Mouse (Mus musculus) brain, embryonic 14.5 days (tissue): ENCODE results near the gene Adamtsl5. TPM values are rescaled to one million over a fixed set of nuclear protein-coding genes. Genes with fewer than 3 reads are reported as not detected.

ENCODE experiments used
- DNase-seq: peaks from one replicate; pipeline ENCODE4 v3.0.0-alpha.2; 2011; ENCODE audit warnings: low read depth
- CTCF ChIP-seq: fragments of 200-500 bp; IDR thresholded peaks from 2 replicates; pipeline ENCODE4 v1.5.1; 2012; ENCODE audit warnings: inconsistent platforms, mild to moderate bottlenecking, moderate library complexity, borderline replicate concordance; ENCODE audit not compliant: insufficient read depth, insufficient read length; ENCODE audit errors: extremely low read depth
- POLR2A ChIP-seq: fragments of 200-500 bp; IDR thresholded peaks from 2 replicates; pipeline ENCODE4 v1.6.1; 2012; ENCODE audit warnings: mild to moderate bottlenecking, inconsistent platforms, borderline replicate concordance; ENCODE audit not compliant: poor library complexity, insufficient read depth, insufficient read length, severe bottlenecking; ENCODE audit errors: extremely low read depth
- polyA plus RNA-seq: library from polyadenylated mRNA; depleted of rRNA; stranded (reverse); fragments of >200 nt; gene quantifications from 2 replicates; pipeline ENCODE4 v1.2.3, GENCODE M21; 2012

Gene Adamtsl5
- polyA plus RNA-seq, 1 experiment, result 1.5 TPM

- TF ChIP-seq POLR2A, result no peak
- no peak for TF ChIP-seq CTCF
- no peak for DNase-seq
Measured at GRCm38 (mm10) chr10:80367954-80368353, 19.7 kb upstream of the Adamtsl5 start.

GRCm38 (mm10) chr10:80365736-80366135, 17.5 kb upstream of the Adamtsl5 start:
- no peak for TF ChIP-seq POLR2A
- no peak for TF ChIP-seq CTCF
- DNase-seq, result no peak

- no peak for DNase-seq
- TF ChIP-seq POLR2A, result no peak
Measured at GRCm38 (mm10) chr10:80363734-80364133, 15.5 kb upstream of the Adamtsl5 start.

GRCm38 (mm10) chr10:80357994-80358639, 9.9 kb upstream of the Adamtsl5 start:
- TF ChIP-seq CTCF, result no peak
- TF ChIP-seq POLR2A, result no peak
- peak; percentile 52 for DNase-seq

GRCm38 (mm10) chr10:80357336-80357735, 9.1 kb upstream of the Adamtsl5 start:
- no peak for TF ChIP-seq POLR2A
- no peak for TF ChIP-seq CTCF
- no peak for DNase-seq

- DNase-seq, result no peak
- TF ChIP-seq CTCF, result no peak
- TF ChIP-seq POLR2A, result no peak
Measured at GRCm38 (mm10) chr10:80356737-80357136, 8.5 kb upstream of the Adamtsl5 start.

GRCm38 (mm10) chr10:80356001-80356682, 7.9 kb upstream of the Adamtsl5 start, which contains the start of gene Plk5:
Plk5 (plus strand) TSS chr10:80356459.
- no peak for TF ChIP-seq POLR2A
- no peak for DNase-seq

GRCm38 (mm10) chr10:80355431-80355830, 7.2 kb upstream of the Adamtsl5 start:
- no peak for DNase-seq
- TF ChIP-seq POLR2A (no peak), CTCF (no peak)

- no peak for DNase-seq
- TF ChIP-seq POLR2A (no peak), CTCF (no peak)
Measured at GRCm38 (mm10) chr10:80352727-80353126, 4.5 kb upstream of the Adamtsl5 start.

- no peak for DNase-seq
- TF ChIP-seq POLR2A (no peak), CTCF (no peak)
Measured at GRCm38 (mm10) chr10:80351896-80352295, 3.7 kb upstream of the Adamtsl5 start.

GRCm38 (mm10) chr10:80350292-80350691, 2.1 kb upstream of the Adamtsl5 start:
- peak; percentile 76 for DNase-seq
- no peak for TF ChIP-seq POLR2A
- TF ChIP-seq CTCF, result peak; percentile 97

- no peak for DNase-seq
- TF ChIP-seq POLR2A, result no peak
- TF ChIP-seq CTCF, result no peak
Measured at GRCm38 (mm10) chr10:80348981-80349380, 769 bp upstream of the Adamtsl5 start.
